Mouse (Mus musculus) lung, postnatal 4 days (tissue): ENCODE data around the gene Trim12c.
"Not testable (repeated sequence)": the region's sequence is repeated elsewhere in the genome, so short reads cannot be mapped to it uniquely, and the experiment has no call there.

Experiments
- DNase-seq, 2 experiments: peaks; one replicate each; pipeline ENCODE4 v3.0.0; 2021

Gene Trim12c

DNA sequence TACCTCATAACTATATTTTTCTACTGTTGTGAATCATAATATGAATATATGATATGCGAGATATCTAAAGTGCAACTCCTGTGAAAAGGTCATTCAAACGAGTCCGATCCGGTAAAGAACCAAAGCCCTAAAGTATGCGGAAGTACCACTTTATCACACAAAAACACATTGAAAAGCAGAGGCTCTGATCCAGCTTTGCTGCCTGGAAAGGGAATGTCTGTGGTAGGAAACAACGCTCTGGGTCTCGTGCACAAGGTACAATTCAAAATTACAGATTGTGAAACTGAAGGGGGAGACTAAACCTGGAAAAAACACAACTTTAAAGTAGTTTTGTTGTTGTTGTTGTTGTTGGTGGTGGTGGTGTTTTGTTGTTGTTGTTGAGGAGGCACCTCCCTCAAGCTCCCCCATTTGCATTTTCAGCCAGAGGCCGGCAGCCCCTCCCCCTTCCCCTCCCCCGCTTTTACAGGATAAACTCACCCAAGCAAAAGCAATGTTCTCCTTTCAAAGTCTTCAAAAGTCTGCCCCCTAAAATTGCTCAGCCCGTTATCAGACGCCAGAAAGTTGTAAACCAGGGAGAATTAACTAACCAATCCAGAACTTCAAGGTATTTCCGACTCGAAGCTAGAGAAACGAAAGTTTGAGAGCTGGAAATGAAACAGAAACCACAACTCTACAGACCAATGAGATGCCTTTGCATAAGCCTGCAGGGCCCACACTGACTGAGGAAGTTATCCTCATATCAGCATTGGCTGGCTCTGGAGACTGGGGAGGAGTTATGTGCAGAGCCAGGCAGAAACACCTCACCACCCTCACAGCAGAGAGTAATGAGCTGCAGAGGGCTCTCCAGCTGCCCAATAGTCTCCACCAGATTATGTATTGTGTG, at the start of gene Trim12c:
Trim12c (minus strand) TSS at position 646 of the 883 bp plus-strand sequence.
- peak; percentile 76 to 79 for DNase-seq

DNA sequence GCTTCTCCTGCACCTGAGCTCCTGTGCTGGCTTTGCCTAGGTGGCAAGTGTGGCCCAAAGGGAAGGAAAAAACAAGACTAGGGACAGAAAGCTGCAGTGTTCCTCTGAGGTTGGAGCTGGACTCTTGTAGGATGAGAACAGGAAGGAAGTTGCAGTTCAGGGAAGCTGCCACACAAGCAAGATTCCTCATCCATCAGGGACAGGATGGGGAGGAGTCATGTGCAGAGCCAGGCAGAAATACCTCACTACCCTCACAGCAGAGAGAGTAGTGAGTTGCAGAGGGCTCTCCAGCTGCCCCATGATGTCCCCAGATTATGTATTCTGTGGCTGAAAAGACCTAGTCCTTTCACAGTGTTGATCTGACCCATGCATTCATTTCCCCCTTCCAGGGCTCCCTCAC, 48.0 kb upstream of the Trim12c start:
- peak in 1 of 2 experiments; percentile 4 for DNase-seq

DNA sequence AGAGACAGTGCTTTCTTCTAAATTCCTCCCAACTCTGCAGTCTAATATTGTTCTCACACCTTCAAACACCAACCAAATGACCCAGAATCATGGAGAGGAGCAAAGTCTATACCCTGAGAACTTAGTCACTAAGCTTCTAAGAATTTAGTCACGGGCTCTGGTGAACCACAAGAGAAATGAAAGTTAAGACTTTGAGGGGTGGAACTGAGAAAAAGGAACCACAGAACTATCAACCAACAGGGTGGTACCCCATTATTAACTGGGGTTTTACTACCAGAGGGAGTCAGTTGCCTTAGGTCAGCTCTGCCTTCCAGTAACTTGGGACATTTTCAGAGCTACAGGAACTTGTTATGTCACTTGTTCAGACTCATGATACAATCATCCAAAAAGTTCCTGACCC, 47.5 kb upstream of the Trim12c start, which contains the start of gene Trim30c:
Trim30c (minus strand) TSS at position 140 of the 400 bp plus-strand sequence.
- no peak for DNase-seq

DNA sequence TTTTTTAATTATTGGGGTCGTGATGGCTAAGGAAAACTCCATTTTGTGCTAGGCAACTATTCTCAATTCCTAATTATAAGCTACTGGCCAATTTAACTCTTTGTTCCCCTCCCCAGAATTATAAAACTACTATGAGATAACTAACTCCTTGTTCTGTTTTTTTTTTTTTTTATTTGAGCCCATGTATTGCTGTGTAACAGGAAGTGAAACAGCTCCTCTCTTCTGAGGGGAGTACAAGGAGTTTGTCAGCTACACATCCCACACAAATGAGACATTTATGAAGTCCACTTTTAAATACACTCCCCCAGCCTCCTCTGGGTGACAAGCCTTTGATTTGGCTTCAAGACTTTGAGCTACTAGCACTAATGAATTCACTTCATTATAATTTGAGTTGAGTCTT, 45.3 kb upstream of the Trim12c start:
- no peak for DNase-seq

DNA sequence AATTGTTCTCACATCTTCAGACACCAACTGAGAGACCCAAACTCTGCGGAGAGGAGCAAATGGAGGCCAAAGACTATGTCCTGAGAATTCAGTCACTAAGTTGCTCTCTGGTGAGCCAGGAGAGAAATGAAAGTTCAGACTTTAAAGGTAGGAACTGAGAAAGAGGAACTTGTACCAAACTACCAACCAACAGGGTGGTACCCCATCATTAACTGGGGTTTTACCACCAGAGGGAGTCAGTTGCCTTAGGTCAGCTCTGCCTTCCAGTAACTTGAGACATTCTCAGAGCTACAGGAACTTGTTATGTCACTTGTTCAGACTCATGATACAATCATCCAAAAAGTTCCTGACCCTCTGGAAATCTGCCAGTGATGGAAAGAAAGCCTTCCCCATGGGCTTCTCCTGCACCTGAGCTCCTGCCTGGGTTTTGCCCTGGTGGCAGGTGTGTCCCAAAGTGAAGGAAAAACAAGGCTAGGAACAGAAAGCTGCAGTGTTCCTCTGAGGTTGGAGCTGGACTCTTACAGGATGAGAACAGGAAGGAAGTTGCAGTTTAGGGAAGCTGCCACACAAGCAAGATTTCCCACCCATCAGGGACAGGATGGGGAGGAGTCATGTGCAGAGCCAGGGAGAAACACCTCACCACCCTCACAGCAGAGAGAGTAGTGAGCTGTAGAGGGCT, 16.7 kb upstream of the Trim12c start, which contains the start of gene Trim30b:
Trim30b (minus strand) TSS at position 149 of the 679 bp plus-strand sequence.
- peak; percentile 26 to 30 for DNase-seq

DNA sequence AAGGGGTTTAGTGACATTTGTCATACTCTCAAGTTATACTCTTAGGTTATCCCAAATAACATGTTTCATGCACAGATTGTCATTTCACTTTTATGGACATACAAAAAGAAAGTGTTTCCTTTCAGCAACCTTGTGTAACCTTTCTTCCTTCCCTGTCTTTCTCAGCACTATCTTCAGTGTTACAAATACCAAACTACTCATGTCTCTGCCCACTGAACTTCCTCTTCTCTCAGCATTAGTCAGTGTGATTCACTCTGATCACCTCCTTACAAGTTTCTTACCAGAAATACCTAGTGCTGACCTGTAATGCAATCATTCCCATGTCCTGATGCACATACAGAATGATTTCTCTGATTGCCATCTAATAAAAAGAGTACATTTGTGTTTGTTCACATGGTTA, 13.2 kb upstream of the Trim12c start:
- DNase-seq, result no peak

DNA sequence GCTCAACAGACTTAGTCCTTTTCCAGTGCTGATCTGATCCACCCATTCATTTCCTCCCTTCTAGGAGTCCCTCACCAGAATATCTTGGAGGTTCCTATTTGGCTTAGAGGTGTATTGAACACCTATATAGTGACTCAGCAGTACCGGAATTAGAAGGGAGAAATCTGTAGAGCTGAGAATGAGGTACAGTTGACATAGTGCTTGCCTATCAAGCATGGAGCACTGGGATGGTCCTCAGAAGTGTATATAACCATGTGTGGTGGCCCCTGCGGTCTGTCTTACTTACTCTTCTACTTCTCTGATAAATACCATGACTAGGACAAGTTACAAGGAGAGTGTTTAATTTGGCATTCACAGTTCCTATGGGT, 422 bp upstream of the Trim12c start:
- DNase-seq, result no peak

DNA sequence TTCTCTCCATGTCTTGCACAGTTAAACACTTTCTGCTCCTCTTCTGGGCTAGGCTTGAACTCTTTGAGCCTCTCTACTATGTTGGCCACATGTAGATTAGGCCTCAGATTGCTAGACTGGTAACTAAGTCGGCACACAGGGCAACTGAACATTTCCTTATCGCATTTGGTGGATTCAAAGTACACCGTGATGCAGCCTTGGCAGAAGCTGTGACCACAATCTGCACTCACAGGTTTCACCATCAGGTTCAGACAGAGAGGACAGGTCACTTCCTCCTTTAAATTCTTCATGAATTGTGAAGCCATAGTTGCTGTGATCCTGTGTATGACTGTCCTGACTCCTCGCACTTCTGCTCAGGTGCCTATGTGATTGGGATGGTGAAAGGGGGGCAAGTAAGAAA, 5.1 kb downstream of the Trim12c start:
- DNase-seq, result not testable (repeated sequence)

DNA sequence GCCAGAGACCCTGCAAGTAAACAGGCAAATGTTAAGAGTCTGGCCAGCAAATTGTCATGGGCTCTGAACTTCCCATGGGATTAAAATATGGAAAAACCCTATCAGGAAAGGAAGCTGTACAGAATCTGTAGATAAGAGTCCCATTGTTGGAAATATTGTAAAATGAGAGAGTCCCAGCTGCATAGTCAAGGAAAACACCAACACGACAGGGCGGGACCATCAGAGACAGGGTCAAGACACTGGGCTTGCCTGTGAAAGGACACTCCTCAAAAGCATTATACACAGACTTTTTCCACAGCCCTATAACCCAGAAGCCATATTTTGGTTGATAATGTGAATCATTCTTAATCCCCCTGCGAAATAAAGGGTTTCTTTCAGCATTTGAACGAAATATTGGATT, 12.4 kb downstream of the Trim12c start:
- not testable (repeated sequence) for DNase-seq

DNA sequence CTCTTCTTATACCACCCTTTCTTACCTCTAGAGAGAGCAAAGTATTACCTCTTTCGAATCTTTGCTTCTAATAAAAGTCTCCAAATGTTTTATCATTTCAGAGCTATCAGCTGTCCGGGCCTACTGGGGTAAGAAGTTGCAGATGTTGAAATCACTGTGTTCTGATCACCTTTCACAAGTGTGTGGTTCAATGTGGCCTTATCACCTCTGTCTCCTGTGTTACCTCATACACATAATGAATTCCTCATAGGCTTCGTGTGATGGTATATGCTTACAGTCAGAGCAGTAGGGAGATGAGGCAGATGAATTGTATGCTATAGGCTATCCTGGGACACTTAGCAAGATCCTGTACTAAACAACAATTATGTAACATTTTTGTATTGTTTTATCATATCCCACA, 17.6 kb downstream of the Trim12c start:
- not testable (repeated sequence) for DNase-seq

DNA sequence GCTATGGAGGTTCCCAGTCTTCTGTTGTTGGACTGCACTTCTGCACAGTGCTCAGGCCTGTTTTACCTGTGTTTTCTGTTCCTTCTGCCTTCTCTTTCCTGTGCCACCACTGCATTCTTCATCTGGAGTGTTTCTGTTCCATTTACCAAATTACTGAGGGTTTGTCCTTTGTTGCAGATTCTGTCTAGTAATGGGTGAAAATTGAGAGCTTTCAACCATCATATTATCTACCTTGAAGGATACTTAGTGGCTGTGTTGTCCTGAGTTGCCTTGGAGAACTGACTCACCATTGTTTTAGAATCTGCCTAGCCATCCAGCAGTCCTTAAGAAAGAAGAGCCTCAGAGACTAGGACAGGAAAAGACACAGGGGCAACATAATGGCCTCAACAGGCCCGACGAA, 24.0 kb downstream of the Trim12c start, which contains the start of gene Trim34b:
Trim34b (plus strand) TSS at position 301 of the 400 bp plus-strand sequence.
- not testable (repeated sequence) for DNase-seq

DNA sequence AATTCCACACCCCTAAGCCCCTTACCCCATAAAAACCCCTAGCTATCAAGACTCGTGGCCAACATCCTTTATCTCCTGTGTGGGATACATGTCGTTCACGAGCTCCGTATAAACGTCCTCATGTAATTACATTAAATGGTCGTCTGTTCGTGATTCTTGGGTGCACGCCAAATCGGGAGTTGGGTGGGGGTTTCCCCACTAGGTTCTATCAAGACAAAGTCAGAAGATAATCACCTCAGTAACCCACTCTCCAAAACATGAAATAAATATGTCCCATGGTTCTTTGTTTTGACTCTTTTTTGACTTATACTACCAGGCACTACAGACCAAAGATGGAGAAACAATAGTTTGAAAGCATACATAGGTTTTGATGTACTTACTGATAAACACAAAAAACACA, 31.1 kb downstream of the Trim12c start:
- no peak for DNase-seq

DNA sequence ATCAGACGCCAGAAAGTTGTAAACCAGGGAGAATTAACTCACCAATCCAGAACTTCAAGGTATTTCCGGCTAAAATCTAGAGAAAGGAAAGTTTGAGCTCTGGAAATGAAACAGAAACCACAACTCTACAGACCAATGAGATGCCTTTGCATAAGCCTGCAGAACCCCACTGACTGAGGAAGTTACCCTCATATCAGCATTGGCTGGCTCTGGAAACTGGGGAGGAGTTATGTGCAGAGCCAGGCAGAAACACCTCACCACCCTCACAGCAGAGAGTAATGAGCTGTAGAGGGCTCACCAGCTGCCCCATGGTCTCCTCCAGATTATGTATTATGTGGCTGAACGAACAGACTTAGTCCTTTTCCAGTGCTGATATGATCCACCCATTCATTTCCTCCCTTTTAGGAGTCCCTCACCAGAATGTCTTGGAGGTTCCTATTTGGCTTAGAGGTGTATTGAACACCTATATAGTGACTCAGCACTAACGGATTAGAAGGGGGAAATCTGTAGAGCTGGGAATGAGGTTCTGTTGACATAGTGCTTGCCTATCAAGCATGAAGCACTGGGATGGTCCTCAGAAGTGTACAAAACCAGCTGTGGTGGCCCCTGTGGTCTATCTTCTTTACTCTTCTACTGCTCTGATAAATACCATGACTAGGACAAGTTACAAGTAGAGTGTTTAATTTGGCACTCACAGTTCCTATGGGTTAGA, 37.6 kb downstream of the Trim12c start, which contains the start of gene Trim12a:
Trim12a (minus strand) TSS at position 98 of the 712 bp plus-strand sequence.
- not testable (repeated sequence) for DNase-seq

DNA sequence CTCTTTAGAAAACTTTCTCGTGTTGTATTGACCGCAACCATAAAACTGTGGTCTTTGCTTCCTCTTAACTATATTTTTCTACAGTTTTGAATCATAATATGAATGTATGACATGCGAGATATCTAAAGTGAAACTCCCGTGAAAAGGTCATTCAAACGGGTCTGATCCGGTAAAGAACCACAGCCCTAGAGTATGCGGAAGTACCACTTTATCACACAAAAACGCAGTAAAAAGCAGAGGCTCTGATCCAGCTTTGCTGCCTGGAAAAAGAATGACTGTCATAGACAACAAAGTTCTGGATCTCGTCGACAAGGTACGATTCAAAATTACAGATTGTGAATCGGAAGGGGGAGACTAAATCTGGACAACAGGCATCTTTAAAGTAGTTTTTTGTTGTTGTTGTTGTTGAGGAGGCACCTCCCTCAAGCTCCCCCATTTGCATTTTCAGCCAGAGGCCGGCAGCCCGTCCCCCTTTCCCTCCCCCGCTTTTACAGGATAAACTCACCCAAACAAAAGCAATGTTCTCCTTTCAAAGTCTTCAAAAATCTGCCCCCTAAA, 38.3 kb downstream of the Trim12c start:
- DNase-seq, result peak in 1 of 2 experiments; percentile 20

DNA sequence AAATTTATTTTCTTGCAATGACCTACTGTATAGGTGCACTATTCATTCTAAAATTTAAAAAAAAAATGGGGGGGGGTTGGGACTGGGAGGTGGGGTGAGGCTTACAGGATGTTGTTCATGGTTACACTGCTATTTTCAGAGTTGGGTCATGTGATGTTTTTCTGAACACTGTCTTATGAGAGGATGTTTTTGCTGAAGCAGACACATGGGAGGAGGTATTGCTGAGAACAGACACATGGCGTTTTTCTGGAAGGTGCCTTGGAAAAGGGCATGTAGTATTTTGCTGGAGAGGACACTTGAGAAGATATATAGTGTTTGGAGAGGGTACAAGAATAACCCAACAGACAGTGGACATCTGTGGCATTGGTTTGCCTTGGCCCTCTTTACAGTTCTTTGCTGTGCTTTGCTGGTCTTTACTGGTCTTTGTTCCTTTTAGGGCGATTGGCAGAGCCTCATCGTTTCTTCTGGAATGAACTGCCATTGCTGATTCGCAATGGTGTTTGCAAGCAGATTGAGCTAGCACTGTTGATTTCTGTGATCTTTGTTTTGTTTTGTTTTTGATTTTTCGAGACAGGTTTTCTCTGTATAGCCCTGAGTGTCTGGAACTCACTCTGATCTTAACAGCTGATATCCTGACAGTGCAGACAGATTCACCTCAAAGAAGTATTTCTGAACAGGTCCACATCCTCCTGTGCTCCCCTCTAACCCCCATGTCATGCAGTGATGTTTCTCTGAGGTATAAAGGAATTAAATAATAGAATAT, 61.3 kb downstream of the Trim12c start:
- no peak for DNase-seq

DNA sequence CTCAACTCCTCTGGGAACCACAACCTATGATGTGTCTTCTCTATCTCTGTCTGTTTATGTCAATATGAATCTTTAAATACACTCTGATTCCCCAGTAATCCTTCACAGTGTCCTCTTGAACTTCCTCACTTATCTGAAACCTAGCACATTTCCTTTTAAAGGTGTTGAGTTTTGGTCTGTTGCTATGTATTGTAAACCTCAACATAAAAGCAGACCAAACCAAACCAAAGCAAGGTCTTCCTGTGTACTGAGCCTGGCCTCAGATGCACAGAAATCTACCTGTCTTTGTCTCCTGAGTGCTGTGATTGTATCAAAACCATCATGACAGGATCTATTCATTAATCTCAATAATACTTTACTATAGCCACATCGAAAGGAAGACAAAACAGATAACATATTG, 62.5 kb downstream of the Trim12c start:
- no peak for DNase-seq
